Mouse (Mus musculus) midbrain, embryonic 11.5 days (tissue): ENCODE data around the gene Bud31. TPM values are rescaled to one million over a fixed set of nuclear protein-coding genes. Genes with fewer than 3 reads are reported as not detected.

Source experiments
- ATAC-seq: fragments of 200-750 bp; cut with Nextera tagmentation; 2 replicates; pipeline ENCODE4 v1.8.0; 2017; ENCODE audit warnings: moderate TSS enrichment, moderate library complexity; ENCODE audit not compliant: low FRiP score
- DNase-seq: peaks from one replicate; pipeline ENCODE4 v3.0.0; 2015; ENCODE audit warnings: low spot score; ENCODE audit errors: missing footprints
- H3K27ac ChIP-seq: fragments of 300-500 bp; sonication (generic); 2 replicates; pipeline ENCODE4 v1.5.1; 2014; ENCODE audit warnings: low read depth, low read length
- H3K27me3 ChIP-seq: fragments of 300-500 bp; sonication (generic); 2 replicates; pipeline ENCODE4 v1.6.1; 2014; ENCODE audit warnings: mild to moderate bottlenecking, low read length, moderate library complexity, mixed read lengths; ENCODE audit not compliant: control insufficient read depth, insufficient read depth
- H3K36me3 ChIP-seq: fragments of 300-500 bp; sonication (generic); 2 replicates; pipeline ENCODE4 v1.6.1; 2014; ENCODE audit warnings: mild to moderate bottlenecking, low read length, moderate library complexity, mixed read lengths; ENCODE audit not compliant: control insufficient read depth, insufficient read depth
- H3K4me1 ChIP-seq: fragments of 300-500 bp; sonication (generic); 2 replicates; pipeline ENCODE4 v1.6.1; 2014; ENCODE audit warnings: low read length; ENCODE audit not compliant: control insufficient read depth, insufficient read depth
- H3K4me2 ChIP-seq: fragments of 300-500 bp; sonication (generic); 2 replicates; pipeline ENCODE4 v1.6.1; 2014; ENCODE audit warnings: mild to moderate bottlenecking, moderate library complexity
- H3K4me3 ChIP-seq: fragments of 300-500 bp; sonication (generic); 2 replicates; pipeline ENCODE4 v1.5.1; 2014; ENCODE audit warnings: low read depth, low read length
- H3K9ac ChIP-seq: fragments of 300-500 bp; sonication (generic); 2 replicates; pipeline ENCODE4 v1.6.1; 2014; ENCODE audit warnings: low read length
- H3K9me3 ChIP-seq: fragments of 300-500 bp; sonication (generic); 2 replicates; pipeline ENCODE4 v1.6.1; 2016; ENCODE audit warnings: low read length; ENCODE audit not compliant: control insufficient read depth
- WGBS: fragments of 180-500 bp; shearing (Covaris S2); extraction: QIAGEN DNeasy Blood & Tissue Kit; methylation state at CpG from one replicate; pipeline ENCODE4 v1.1.7; 2014; 5-methylcytosine and 5-hydroxymethylcytosine counted together
- polyA plus RNA-seq: library from polyadenylated mRNA; unstranded; fragments of >200 nt; fragmentation: Nextera tagmentation; extraction: Ambion mirVana; gene quantifications from 2 replicates; pipeline ENCODE4 v1.2.1, GENCODE M21; 2014

Gene Bud31
- polyA plus RNA-seq, 1 experiment from 2014 or later = 276 TPM

GRCm38 (mm10) chr5:145178461-145178980, 38.4 kb downstream of the Bud31 start:
- Histone ChIP-seq H3K36me3 (peaks cover 56% of the 10 kb centered on the region), H3K27ac (no peak overlapping the region), H3K9me3 (no peaks in the 10 kb centered on the region), H3K4me3 (no peak overlapping the region), H3K4me1 (no peaks in the 10 kb centered on the region), H3K27me3 (no peaks in the 10 kb centered on the region), H3K9ac (no peak overlapping the region), H3K4me2 (no peak overlapping the region)
- WGBS = 89% methylated on average over 18 of the region's 18 CpGs
- no peak for ATAC-seq
- DNase-seq = no peak

GRCm38 (mm10) chr5:145185244-145185643, 45.1 kb downstream of the Bud31 start:
- Histone ChIP-seq H3K27ac (no peak overlapping the region), H3K27me3 (no peaks in the 10 kb centered on the region), H3K9me3 (no peaks in the 10 kb centered on the region), H3K9ac (no peak overlapping the region), H3K36me3 (peaks cover 37% of the 10 kb centered on the region), H3K4me3 (no peak overlapping the region), H3K4me2 (no peak overlapping the region), H3K4me1 (peaks cover 2% of the 10 kb centered on the region)
- WGBS = 92% methylated on average over 2 of the region's 2 CpGs
- no peak for DNase-seq
- ATAC-seq = no peak

- Histone ChIP-seq H3K9me3 (no peaks in the 10 kb centered on the region), H3K27ac (no peak overlapping the region), H3K36me3 (peaks cover 12% of the 10 kb centered on the region; the same call in 1 of the 2 replicates), H3K27me3 (no peaks in the 10 kb centered on the region), H3K4me1 (peaks cover 7% of the 10 kb centered on the region), H3K4me3 (no peak overlapping the region), H3K9ac (no peak overlapping the region), H3K4me2 (no peak overlapping the region)
- no peak for ATAC-seq
- WGBS = 95% methylated on average over 6 of the region's 6 CpGs
- DNase-seq = no peak
Measured at GRCm38 (mm10) chr5:145189416-145189815, 49.3 kb downstream of the Bud31 start.

- 60% methylated on average over 5 of the region's 5 CpGs for WGBS
- Histone ChIP-seq H3K27me3 (no peaks in the 10 kb centered on the region), H3K9ac (peak overlapping the region; percentile 95), H3K36me3 (peaks cover 12% of the 10 kb centered on the region), H3K4me2 (peak overlapping the region; percentile 84), H3K9me3 (no peaks in the 10 kb centered on the region), H3K4me1 (peaks cover 7% of the 10 kb centered on the region), H3K4me3 (peak overlapping the region; percentile 89), H3K27ac (no peak overlapping the region)
- DNase-seq = no peak
- no peak for ATAC-seq
Measured at GRCm38 (mm10) chr5:145190373-145190772, 50.2 kb downstream of the Bud31 start.

GRCm38 (mm10) chr5:145190875-145191798, 51.0 kb downstream of the Bud31 start:
- no peaks in the 10 kb centered on the region for H3K27me3 ChIP-seq
- H3K4me2 ChIP-seq = peak overlapping the region; percentile 84
- peaks cover 10% of the 10 kb centered on the region for H3K36me3 ChIP-seq
- H3K27ac ChIP-seq = peak overlapping the region; percentile 80
- H3K4me1 ChIP-seq = peaks cover 7% of the 10 kb centered on the region
- no peaks in the 10 kb centered on the region for H3K9me3 ChIP-seq
- DNase-seq (peak; percentile 99), ATAC-seq (peak; percentile 93)
- peak overlapping the region; percentile 95 for H3K9ac ChIP-seq
- peak overlapping the region; percentile 89 for H3K4me3 ChIP-seq
- WGBS = 1% methylated on average over 41 of the region's 41 CpGs

GRCm38 (mm10) chr5:145191962-145192361, 51.8 kb downstream of the Bud31 start, which contains the start of gene Atp5j2:
Gene Atp5j2, minus strand, starts transcription at chr5:145192062.
- H3K27ac ChIP-seq = peak within 1 kb of the TSS; percentile 80
- H3K4me2 ChIP-seq = peak within 1 kb of the TSS; percentile 84
- H3K9me3 ChIP-seq = no peaks in the 10 kb centered on the region
- ATAC-seq = no peak
- no peaks in the 10 kb centered on the region for H3K27me3 ChIP-seq
- H3K4me3 ChIP-seq = peak within 1 kb of the TSS; percentile 89
- no peak for DNase-seq
- H3K9ac ChIP-seq = peak within 1 kb of the TSS; percentile 95
- H3K4me1 ChIP-seq = peaks cover 7% of the 10 kb centered on the region
- H3K36me3 ChIP-seq = peaks cover 7% of the 10 kb centered on the region
- WGBS = 71% methylated on average over 2 of the region's 2 CpGs

Other genes with a start within 250 kb of the Bud31 start
- 13.2 and 17.8 TPM in 2 replicates for gene Smurf1, start 174.5 kb upstream of the Bud31 start, polyA plus RNA-seq
- gene Gm4871, start 107.6 kb upstream of the Bud31 start, polyA plus RNA-seq = not detected in 2 replicates
- not detected in 2 replicates for gene 1700018F24Rik, start 97.4 kb upstream of the Bud31 start, polyA plus RNA-seq
- gene Arpc1a, start 56.5 kb upstream of the Bud31 start, polyA plus RNA-seq = 179 and 183 TPM in 2 replicates
- gene Kpna7, start 56.3 kb upstream of the Bud31 start, polyA plus RNA-seq = not detected in 2 replicates
- 44.3 and 48.3 TPM in 2 replicates for gene Arpc1b, start 26.1 kb upstream of the Bud31 start, polyA plus RNA-seq
- 124 and 131 TPM in 2 replicates for gene Pdap1, start 124 bp upstream of the Bud31 start, polyA plus RNA-seq
- gene Ptcd1, start 26.7 kb downstream of the Bud31 start, polyA plus RNA-seq = 14.5 and 15.6 TPM in 2 replicates
- 31.7 and 35.9 TPM in 2 replicates for gene Cpsf4, start 26.9 kb downstream of the Bud31 start, polyA plus RNA-seq
- gene Atp5j2, start 51.7 kb downstream of the Bud31 start, polyA plus RNA-seq = 487 and 540 TPM in 2 replicates
- gene Zkscan14, start 61.5 kb downstream of the Bud31 start, polyA plus RNA-seq = 8.8 and 9.6 TPM in 2 replicates
- 20.4 and 20.6 TPM in 2 replicates for gene Zkscan5, start 64.2 kb downstream of the Bud31 start, polyA plus RNA-seq
- gene Zfp655, start 91.4 kb downstream of the Bud31 start, polyA plus RNA-seq = 43.2 and 48.9 TPM in 2 replicates
- gene Zscan25, start 140.1 kb downstream of the Bud31 start, polyA plus RNA-seq = 0.61 and 1.0 TPM in 2 replicates
- not detected in 2 replicates for gene Cyp3a57, start 204.9 kb downstream of the Bud31 start, polyA plus RNA-seq